Mouse (Mus musculus) liver, embryonic 18 days (tissue): Measurements from ENCODE around the gene Mpzl2. TPM values are rescaled to one million over a fixed set of nuclear protein-coding genes. Genes with fewer than 3 reads are reported as not detected.

Experiments
- polyA plus RNA-seq: library from polyadenylated mRNA; depleted of rRNA; stranded (reverse); fragments of >200 nt; gene quantifications from 2 replicates; pipeline ENCODE4 v1.2.3, GENCODE M21; 2012; rRNA removed

The Mpzl2 gene
- 12.8 and 16.9 TPM in 2 replicates for polyA plus RNA-seq

GRCm38 (mm10) chr9:45039499-45039898 is at the start of gene Mpzl2:
Gene Mpzl2 (plus strand): TSS chr9:45039799.

GRCm38 (mm10) chr9:45009180-45010078 is 30.2 kb upstream of the Mpzl2 start, which contains the start of gene Cd3e:
Gene Cd3e (minus strand): TSS chr9:45009627.

GRCm38 (mm10) chr9:45055082-45055713 is 15.6 kb downstream of the Mpzl2 start, which contains the start of gene Mpzl3:
Gene Mpzl3 (plus strand): TSS chr9:45055186.

GRCm38 (mm10) chr9:45079011-45079410 is 39.4 kb downstream of the Mpzl2 start, which contains the start of gene Jaml:
Gene Jaml (plus strand): TSS chr9:45079183.

Other genes starting within 250 kb of the Mpzl2 start
- gene Tmem25, start 240.5 kb upstream of the Mpzl2 start, polyA plus RNA-seq: 20.9 and 22.9 TPM in 2 replicates
- gene Ttc36, start 236.7 kb upstream of the Mpzl2 start, polyA plus RNA-seq: 260 and 292 TPM in 2 replicates
- gene Kmt2a, start 158.5 kb upstream of the Mpzl2 start, polyA plus RNA-seq: 1.7 and 2.0 TPM in 2 replicates
- 458 and 467 TPM in 2 replicates for gene Atp5l, start 119.1 kb upstream of the Mpzl2 start, polyA plus RNA-seq
- gene Ube4a, start 74.2 kb upstream of the Mpzl2 start, polyA plus RNA-seq: 8.1 and 8.3 TPM in 2 replicates
- 0.42 and 0.99 TPM in 2 replicates for gene Cd3g, start 59.4 kb upstream of the Mpzl2 start, polyA plus RNA-seq
- gene Cd3d, start 58.0 kb upstream of the Mpzl2 start, polyA plus RNA-seq: 0.22 and 0.30 TPM in 2 replicates
- gene Cd3e, start 30.2 kb upstream of the Mpzl2 start, polyA plus RNA-seq: 0.02 TPM in 1 of 2 replicates, not detected in the other
- gene Mpzl3, start 15.4 kb downstream of the Mpzl2 start, polyA plus RNA-seq: 0.84 and 1.00 TPM in 2 replicates
- 0.39 and 0.97 TPM in 2 replicates for gene Jaml, start 39.4 kb downstream of the Mpzl2 start, polyA plus RNA-seq
- 0.07 and 0.10 TPM in 2 replicates for gene Scn2b, start 78.0 kb downstream of the Mpzl2 start, polyA plus RNA-seq
- 0.30 and 0.42 TPM in 2 replicates for gene Scn4b, start 98.6 kb downstream of the Mpzl2 start, polyA plus RNA-seq
- 0.05 and 0.13 TPM in 2 replicates for gene BC049352, start 142.2 kb downstream of the Mpzl2 start, polyA plus RNA-seq
- 0.07 and 0.14 TPM in 2 replicates for gene Tmprss4, start 164.3 kb downstream of the Mpzl2 start, polyA plus RNA-seq
- gene Il10ra, start 229.3 kb downstream of the Mpzl2 start, polyA plus RNA-seq: 2.7 and 2.8 TPM in 2 replicates